Mouse (Mus musculus) urinary bladder, postnatal 36 days (tissue): ENCODE results near the gene Cpm.

ENCODE experiments used
- DNase-seq, 2 experiments: peaks; one replicate each; pipeline ENCODE4 v3.0.0; 2022; ENCODE audit warnings: low spot score in 2 of 2, mixed read lengths in 1 of 2

Cpm gene

GRCm38 (mm10) chr10:117662316-117663055, 33.2 kb downstream of the Cpm start:
- no peak for DNase-seq

GRCm38 (mm10) chr10:117663056-117663864, 34.0 kb downstream of the Cpm start:
- peak; percentile 70 for DNase-seq

GRCm38 (mm10) chr10:117663865-117664200, 34.5 kb downstream of the Cpm start:
- DNase-seq: peak; percentile 38 to 52

DNA sequence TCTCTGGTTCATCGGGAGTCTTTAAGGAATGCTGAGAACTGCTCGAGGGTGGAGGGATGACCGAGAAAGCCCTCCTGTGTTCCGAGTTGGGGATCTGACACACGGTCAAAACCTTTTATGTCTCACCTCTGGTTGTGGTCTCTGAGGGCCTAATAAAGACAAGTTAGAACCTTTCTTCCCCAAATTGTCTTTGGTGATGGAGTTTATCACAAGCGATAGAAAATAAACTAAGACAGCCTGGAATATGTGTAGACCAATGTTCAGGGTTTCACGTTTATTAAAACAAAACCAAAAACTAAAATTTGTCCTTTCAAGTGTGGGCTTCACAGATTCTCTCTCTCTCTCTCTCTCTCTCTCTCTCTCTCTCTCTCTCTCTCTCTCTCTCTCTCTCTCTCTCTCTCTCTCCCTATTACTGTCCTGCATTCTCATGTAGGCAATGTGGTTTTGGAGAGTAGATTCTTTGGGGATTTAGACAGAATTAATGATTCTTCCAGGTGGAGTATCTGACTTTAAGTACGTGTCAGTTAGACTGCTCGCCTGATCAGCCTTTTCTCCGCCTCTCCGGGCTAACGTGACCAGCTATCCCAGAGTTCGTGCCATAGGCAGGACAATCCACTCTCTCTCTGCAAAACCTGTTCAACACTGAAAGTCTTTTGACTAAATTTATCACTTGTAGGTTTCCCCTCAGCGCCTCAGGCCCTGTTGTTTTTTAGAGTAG, 35.1 kb downstream of the Cpm start:
- no peak for DNase-seq

DNA sequence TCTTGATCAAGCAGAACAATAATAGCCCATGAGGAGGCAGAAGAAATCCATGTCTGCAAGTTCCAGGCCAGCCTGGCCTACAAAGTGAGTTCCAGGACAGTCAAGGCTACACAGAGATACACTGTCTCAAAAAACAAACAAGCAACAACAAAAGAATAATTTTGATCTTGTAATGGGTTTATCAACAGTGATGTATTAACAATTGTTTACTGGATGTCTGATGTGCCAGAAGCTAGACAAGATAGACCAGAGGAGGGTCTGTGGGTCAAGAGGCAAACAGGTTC, 35.6 kb downstream of the Cpm start:
- no peak for DNase-seq

DNA sequence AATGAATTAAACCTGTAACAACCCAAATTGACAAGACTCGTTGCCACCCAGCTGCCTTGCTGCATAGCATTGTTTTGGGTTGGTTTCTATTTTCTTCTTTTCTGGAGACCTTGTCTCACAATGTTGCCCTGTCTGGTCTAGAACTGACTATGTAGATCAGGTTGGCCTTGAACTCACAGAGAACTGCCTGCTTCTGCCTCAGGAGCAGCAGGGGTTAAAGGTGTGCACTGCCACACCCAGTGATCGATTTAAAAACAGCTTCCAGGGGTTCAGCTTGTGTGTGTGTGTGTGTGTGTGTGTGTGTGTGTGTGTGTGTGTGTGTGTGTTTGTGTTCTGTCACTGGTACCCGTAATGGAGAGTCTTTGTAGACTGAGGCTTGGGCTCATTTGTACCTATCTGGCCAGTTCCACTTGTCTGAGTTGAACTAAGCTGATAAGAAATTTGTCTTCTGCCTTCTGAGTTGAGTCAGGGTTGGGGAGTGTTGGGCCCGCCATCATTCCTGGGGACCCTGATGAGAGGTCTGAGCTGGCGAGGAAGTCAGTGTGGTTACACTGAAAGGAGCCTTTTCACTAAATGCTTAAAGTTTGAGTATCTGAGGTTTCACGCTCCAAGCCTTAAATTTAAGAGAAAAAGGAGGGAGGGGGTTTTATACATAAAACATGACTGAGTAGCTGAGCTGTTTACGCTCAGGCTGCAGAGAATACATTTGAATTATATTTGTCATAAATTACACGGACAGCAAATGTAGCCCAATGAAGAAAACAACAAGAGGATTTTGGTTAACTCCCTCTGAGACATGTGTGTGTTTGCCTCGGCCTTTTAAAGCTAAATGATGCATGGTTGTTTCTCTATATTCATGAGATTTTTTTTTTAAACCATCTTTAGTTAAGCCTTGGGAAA, 36.3 kb downstream of the Cpm start:
- no peak for DNase-seq

- no peak for DNase-seq
Measured at GRCm38 (mm10) chr10:117666361-117666760, 37.1 kb downstream of the Cpm start.

DNA sequence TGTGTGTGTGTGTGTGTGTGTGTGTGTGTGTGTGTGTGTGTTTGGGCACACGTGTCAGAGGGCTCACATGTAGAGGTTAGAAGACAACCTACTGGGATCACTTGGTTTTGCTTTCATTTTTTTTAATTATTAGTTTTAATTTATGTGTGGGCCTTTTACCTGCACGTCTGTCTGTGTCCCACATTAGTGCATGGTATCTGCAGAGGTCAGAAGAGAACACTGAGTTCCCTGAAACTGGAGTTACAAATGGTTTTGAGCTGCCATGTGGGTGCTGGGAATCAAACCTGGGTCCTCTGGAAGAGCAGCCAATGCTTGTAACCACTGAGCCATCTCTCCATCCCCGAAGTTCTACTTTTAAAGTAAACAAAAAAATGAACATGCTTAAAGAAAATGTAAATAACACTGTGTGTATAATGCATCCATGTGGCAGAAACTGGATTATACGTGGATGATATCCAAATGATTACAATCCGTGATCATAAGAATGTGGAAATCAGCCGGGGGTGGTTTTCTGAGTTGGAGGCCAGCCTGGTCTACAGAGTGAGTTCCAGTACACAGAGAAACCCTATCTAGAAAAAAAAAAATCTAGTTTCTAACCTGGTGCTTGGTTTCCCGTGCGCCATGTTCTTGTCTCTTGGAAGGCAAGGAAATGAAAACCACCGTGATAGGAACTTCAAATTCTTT, 37.8 kb downstream of the Cpm start:
- no peak for DNase-seq

DNA sequence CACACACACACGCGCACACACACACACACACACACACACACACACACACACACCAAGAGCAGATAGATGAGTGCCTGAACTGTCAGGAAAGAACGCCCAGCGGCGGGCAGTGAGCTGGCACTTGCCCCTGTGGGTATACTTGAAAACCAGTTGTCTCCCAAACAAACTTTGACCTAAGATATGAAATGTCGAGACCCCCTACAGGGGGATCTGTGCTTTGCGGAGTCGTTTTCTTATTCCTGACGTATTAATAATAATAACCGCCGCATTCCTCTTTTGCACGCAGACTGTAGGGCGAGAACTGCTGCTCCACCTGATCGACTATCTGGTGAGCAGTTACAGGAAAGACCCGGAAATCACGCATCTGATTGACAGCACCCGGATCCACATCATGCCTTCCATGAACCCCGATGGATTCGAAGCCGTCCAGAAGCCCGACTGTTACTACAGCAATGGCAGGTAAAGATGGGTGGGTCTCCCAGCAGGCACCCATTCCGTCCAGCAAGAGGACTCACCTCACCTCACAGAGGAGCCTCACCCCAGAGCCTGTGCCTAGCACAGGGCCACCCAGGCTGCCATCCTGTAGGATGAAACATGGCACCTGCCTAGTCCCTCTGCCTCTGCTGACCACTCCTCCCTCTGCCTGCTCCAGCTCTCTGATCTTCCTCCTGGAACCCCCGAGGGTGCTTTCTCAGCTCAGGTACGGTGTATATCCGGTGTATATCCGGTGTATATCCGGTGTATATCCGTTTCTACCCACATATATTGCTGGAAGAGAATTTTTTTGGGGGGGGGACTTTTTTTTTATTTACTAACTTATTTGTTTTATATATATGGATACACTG, 38.6 kb downstream of the Cpm start:
- DNase-seq: no peak

GRCm38 (mm10) chr10:117668546-117669300, 39.4 kb downstream of the Cpm start:
- DNase-seq: no peak

GRCm38 (mm10) chr10:117669449-117670090, 40.3 kb downstream of the Cpm start:
- DNase-seq: peak in 1 of 2 experiments; percentile 38

- DNase-seq: no peak
Measured at GRCm38 (mm10) chr10:117670092-117670491, 40.8 kb downstream of the Cpm start.

- DNase-seq: no peak
Measured at GRCm38 (mm10) chr10:117670791-117671190, 41.5 kb downstream of the Cpm start.

GRCm38 (mm10) chr10:117671266-117671665, 42.0 kb downstream of the Cpm start:
- DNase-seq: no peak

DNA sequence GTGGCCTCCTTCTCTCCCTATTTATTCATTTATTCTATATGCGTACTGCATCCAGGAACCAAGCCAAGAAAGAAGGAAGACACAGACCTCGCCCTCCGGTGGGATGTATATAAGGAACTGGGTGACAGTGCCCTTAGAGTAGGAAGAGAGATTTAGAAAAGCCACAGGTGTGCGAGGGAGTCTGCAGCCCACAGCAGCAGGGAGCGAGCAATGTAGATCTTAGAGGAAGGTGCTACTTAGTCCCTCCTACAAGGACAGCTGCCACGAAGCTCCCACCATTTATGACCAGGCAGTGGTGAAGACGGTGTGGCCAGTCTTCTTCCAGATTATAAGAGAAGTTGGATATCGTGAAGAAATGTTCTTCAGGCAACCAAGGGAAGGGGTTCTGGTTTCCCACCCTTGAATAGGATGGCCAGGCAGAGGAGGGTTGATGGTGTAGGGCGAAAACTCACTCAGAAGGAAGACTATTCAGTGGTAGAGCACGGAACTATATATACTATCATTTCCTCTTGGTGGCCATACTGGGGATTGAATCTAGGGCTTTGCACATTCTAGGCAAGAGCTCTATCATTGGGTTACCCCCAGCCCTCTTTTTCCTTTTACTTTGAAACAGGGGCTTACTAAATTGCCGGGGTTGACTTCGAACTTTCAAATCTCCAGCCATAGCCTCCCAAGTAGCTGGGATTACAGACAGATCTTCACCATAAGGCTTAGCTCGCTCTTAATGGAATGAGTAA, 42.8 kb downstream of the Cpm start:
- no peak for DNase-seq

DNA sequence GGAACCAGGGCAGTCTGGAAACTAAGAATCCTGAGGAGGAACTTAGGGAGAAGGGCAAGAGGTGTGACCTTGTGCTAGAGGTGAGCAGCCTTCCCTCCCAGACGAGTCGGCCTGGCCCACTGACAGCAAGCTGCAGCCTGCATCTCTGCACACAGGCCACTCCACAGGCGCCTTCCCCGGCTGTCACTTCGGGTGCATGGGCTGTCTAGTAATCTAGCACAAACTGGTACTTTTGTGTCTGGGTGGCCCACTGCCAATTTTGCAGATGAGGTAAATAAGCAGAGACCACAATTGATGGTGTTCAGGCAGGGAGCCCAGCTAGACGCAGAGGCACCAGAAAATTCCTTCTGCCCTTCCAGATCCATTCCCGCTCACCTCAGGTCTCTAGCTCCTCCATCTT, 43.4 kb downstream of the Cpm start:
- DNase-seq: no peak

- no peak for DNase-seq
Measured at GRCm38 (mm10) chr10:117673913-117674312, 44.6 kb downstream of the Cpm start.

DNA sequence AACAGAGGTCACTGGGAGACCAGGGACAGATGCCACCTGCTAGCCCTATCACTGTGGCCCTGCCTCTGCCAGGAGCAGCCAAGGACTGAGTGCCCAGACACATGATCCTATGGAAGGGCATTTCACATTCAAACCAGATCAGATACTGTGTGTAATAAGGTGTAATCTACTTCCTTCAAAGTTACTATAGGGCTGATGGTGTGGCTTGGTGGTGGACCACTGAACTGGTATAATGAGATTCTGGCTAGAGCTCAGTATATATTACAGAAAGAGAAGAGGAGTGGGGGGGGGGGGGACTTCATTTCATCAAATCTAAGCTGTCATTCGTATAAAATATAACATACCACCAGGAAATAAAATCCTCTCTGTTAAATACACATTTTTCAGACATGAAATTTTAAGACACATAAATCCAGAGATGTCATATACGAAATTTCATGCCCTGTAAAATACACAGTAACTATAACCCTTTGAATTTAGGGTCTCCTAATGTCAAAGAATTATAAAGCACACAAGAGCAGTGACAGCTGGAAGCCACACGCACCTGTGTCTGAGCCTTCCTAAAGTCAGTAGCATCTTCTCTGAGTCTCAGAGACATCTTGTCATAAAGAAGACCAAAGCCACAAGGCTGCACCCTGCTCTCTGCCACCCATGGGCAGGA, 45.2 kb downstream of the Cpm start:
- DNase-seq: no peak
